In the genomic region with DNA sequence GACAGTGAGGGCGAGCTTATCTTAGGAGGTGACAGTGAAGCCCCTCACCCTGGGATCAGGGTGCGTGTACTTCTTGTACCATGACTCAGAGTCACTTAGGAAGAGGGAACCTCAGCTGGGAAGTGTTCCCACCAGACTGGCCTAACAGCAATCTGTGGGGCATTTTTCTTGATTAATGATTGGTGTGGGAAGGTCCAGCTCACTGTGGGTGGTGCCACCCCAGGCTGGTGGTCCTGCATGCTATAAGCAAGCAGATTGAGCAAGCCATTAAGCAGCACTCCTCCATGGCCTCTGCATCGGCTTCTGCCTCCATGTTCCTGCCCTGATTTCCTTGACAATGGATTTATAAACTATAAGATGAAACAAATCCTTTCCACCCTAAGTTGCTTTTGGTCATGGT, we compare ENCODE assay signal across 20 mouse cellular contexts. TPM values are rescaled to one million over a fixed set of nuclear protein-coding genes. Genes with fewer than 3 reads are reported as not detected.
DNase-seq lines count a peak whose midpoint lies in the region; ATAC-seq and TF ChIP-seq lines count a peak whose summit lies in the region.
"Had no signal": no experiment of that assay in that cellular context is flagged by ENCODE, and none has a peak within 500 bp of the region (broad histone marks: within the 10 kb centered on the region; RNA-seq: fewer than 3 reads in every experiment).

No protein-coding gene starts in this region.

- no peaks in the 10 kb centered on the region for H3K36me3 ChIP-seq in embryonic facial prominence, embryonic 15.5 days
- H3K36me3 ChIP-seq in embryonic facial prominence, embryonic 10.5 days (replicated peaks) = no peaks in the 10 kb centered on the region
- no peaks in the 10 kb centered on the region for H3K36me3 ChIP-seq in kidney, embryonic 14.5 days (ENCODE audit: control insufficient read depth, insufficient read depth, low read length)
- no peaks in the 10 kb centered on the region for H3K36me3 ChIP-seq in small intestine, adult 2 months (ENCODE audit: control insufficient read depth, insufficient read depth, low read length)
- H3K36me3 ChIP-seq: heart, embryonic 15.5 days; neural tube, embryonic 13.5 days had no signal

- H3K4me3 ChIP-seq in embryonic facial prominence, embryonic 15.5 days (replicated peaks) = no peak overlapping the region
- no peak overlapping the region for H3K4me3 ChIP-seq in embryonic facial prominence, embryonic 10.5 days
- no peak overlapping the region for H3K4me3 ChIP-seq in layer of hippocampus, adult 2 months
- H3K4me3 ChIP-seq in kidney, embryonic 14.5 days (ENCODE audit: low read length) = no peak overlapping the region
- H3K4me3 ChIP-seq in small intestine, adult 2 months (ENCODE audit: low read depth, low read length) = no peak overlapping the region
- H3K4me3 ChIP-seq: erythroblast, embryonic 14.5 days; heart, embryonic 15.5 days; neural tube, embryonic 13.5 days had no signal

- peaks cover 14% of the 10 kb centered on the region; the same call in 1 of the 2 replicates for H3K4me1 ChIP-seq in embryonic facial prominence, embryonic 15.5 days
- peaks cover 10% of the 10 kb centered on the region for H3K4me1 ChIP-seq in embryonic facial prominence, embryonic 10.5 days
- H3K4me1 ChIP-seq in kidney, embryonic 14.5 days (ENCODE audit: control insufficient read depth, insufficient read depth, low read length) = peaks cover 19% of the 10 kb centered on the region; the same call in 1 of the 2 replicates
- peaks cover 36% of the 10 kb centered on the region for H3K4me1 ChIP-seq in small intestine, adult 2 months (ENCODE audit: control insufficient read depth, insufficient read depth, insufficient read length, low read length)

- no peak for TF ChIP-seq CTCF in layer of hippocampus, adult 2 months (conservative IDR thresholded peaks at IDR 0.05)
- TF ChIP-seq CTCF in small intestine, adult 2 months (IDR thresholded peaks at IDR 0.05; ENCODE audit: extremely low read depth, insufficient read length, insufficient replicate concordance, low read depth, low read length) = no peak

- no peaks in the 10 kb centered on the region for H3K27me3 ChIP-seq in embryonic facial prominence, embryonic 15.5 days
- H3K27me3 ChIP-seq in embryonic facial prominence, embryonic 10.5 days (replicated peaks; ENCODE audit: low read depth, poor library complexity, severe bottlenecking) = no peaks in the 10 kb centered on the region
- no peaks in the 10 kb centered on the region for H3K27me3 ChIP-seq in kidney, embryonic 14.5 days (ENCODE audit: control insufficient read depth, insufficient read depth, low read length)
- no peaks in the 10 kb centered on the region for H3K27me3 ChIP-seq in small intestine, adult 2 months (ENCODE audit: control insufficient read depth, insufficient read depth, low read length)
- H3K27me3 ChIP-seq: CH12.LX; heart, embryonic 15.5 days; neural tube, embryonic 13.5 days had no signal

- H3K27ac ChIP-seq in embryonic facial prominence, embryonic 15.5 days (replicated peaks) = 0 out of 2 replicates have a peak overlapping the region, but pooled peaks have one; percentile 1
- no peak overlapping the region for H3K27ac ChIP-seq in embryonic facial prominence, embryonic 10.5 days (replicated peaks)
- peak overlapping the region; percentile 54 for H3K27ac ChIP-seq in layer of hippocampus, adult 2 months
- H3K27ac ChIP-seq in kidney, embryonic 14.5 days (ENCODE audit: low read depth, low read length) = 0 out of 2 replicates have a peak overlapping the region, but pooled peaks have one; percentile 32
- H3K27ac ChIP-seq in small intestine, adult 2 months (ENCODE audit: insufficient read depth, low read depth, low read length) = peak overlapping the region; percentile 98
- H3K27ac ChIP-seq: heart, embryonic 15.5 days; hindbrain, embryonic 14.5 days; neural tube, embryonic 13.5 days had no signal

- no peak for TF ChIP-seq POLR2A in small intestine, adult 2 months (IDR thresholded peaks at IDR 0.05; ENCODE audit: low read depth, low read length)

- ATAC-seq in embryonic facial prominence, embryonic 15.5 days (ENCODE audit: insufficient number of reproducible peaks, low FRiP score, low TSS enrichment, low read depth) = no peak
- no peak for ATAC-seq in kidney, embryonic 14.5 days (ENCODE audit: low FRiP score, low TSS enrichment)
- ATAC-seq: midbrain, embryonic 16.5 days had no signal

- no peak overlapping the region for H3K9ac ChIP-seq in embryonic facial prominence, embryonic 15.5 days
- H3K9ac ChIP-seq in kidney, embryonic 14.5 days (ENCODE audit: low read depth, low read length) = no peak overlapping the region
- H3K9ac ChIP-seq: heart, embryonic 15.5 days; hindbrain, embryonic 14.5 days; lung, embryonic 14.5 days; neural tube, embryonic 13.5 days had no signal

- no peak for DNase-seq in embryonic facial prominence, embryonic 10.5 days (ENCODE audit: low spot score)
- DNase-seq in layer of hippocampus, adult 2 months (ENCODE audit: low spot score in 2 of 2) = no peak
- DNase-seq in layer of hippocampus, adult 8-10 months (ENCODE audit: low spot score in 2 of 2) = no peak
- no peak for DNase-seq in adrenal gland, adult (ENCODE audit: inconsistent age in 2 of 2, low spot score in 1 of 2)
- no peak for DNase-seq in gastrocnemius, adult 18-20 months (ENCODE audit: low spot score)
- DNase-seq: adrenal gland, postnatal 25 days; cerebellum, adult 9-11 months; liver; lung, embryonic 14.5 days; right cerebral cortex, postnatal 4 days; thymus, postnatal 4 days had no signal

- WGBS in embryonic facial prominence, embryonic 15.5 days = 67% methylated on average over 3 of the region's 3 CpGs
- WGBS in embryonic facial prominence, embryonic 10.5 days = 84% methylated on average over 3 of the region's 3 CpGs
- 67% methylated on average over 3 of the region's 3 CpGs for WGBS in kidney, embryonic 14.5 days
- 94% methylated on average over 3 of the region's 3 CpGs for WGBS in small intestine, adult 2 months

- H3K9me3 ChIP-seq in embryonic facial prominence, embryonic 15.5 days (replicated peaks) = no peaks in the 10 kb centered on the region
- H3K9me3 ChIP-seq in embryonic facial prominence, embryonic 10.5 days = no peaks in the 10 kb centered on the region
- no peaks in the 10 kb centered on the region for H3K9me3 ChIP-seq in kidney, embryonic 14.5 days (ENCODE audit: control insufficient read depth, low read length)
- H3K9me3 ChIP-seq: heart, embryonic 15.5 days; neural tube, embryonic 13.5 days had no signal

- H3K4me2 ChIP-seq in embryonic facial prominence, embryonic 15.5 days (replicated peaks) = no peak overlapping the region
- H3K4me2 ChIP-seq in kidney, embryonic 14.5 days (replicated peaks; ENCODE audit: low read depth, low read length) = no peak overlapping the region
- H3K4me2 ChIP-seq: heart, embryonic 15.5 days; hindbrain, embryonic 14.5 days; lung, embryonic 14.5 days; neural tube, embryonic 13.5 days had no signal

RNA-seq across cellular contexts. Expression of gene Ezr, which starts 26.7 kb away (rescaled TPM):
- polyA plus RNA-seq in embryonic facial prominence, embryonic 15.5 days (2015; fragmentation: Nextera tagmentation; extraction: Ambion mirVana) = 80.3 and 96.0 TPM in 2 replicates
- polyA plus RNA-seq in embryonic facial prominence, embryonic 10.5 days (2016; fragmentation: Nextera tagmentation; extraction: Ambion mirVana) = 51.6 and 55.0 TPM in 2 replicates
- 10 to 100 TPM; 48.0 to 51.1 TPM for total RNA-seq in layer of hippocampus, adult 2 months (2021)
- 10 to 100 TPM; 37.3 to 59.3 (median 44.4) TPM for total RNA-seq in layer of hippocampus, adult 8-10 months (2022)
- 96.7 and 158 TPM in 2 replicates for polyA plus RNA-seq in kidney, embryonic 14.5 days (2014; fragmentation: Nextera tagmentation; extraction: Ambion mirVana)
- polyA plus RNA-seq in small intestine, adult 2 months (2012; rRNA removed) = 95.0 and 368 TPM in 2 replicates
- total RNA-seq in gastrocnemius, adult 18-20 months (2021) = 1 to 10 TPM; 1.1 to 2.4 TPM
